Mouse (Mus musculus): ENCODE data around the gene Cd1d1. TPM values are rescaled to one million over a fixed set of nuclear protein-coding genes. Genes with fewer than 3 reads are reported as not detected.
"Not testable (repeated sequence)": the region's sequence is repeated elsewhere in the genome, so short reads cannot be mapped to it uniquely, and the experiment has no call there.

Gene Cd1d1
- 14.4 to 31.8 TPM (median 31.4 TPM) in 3 replicates for total RNA-seq (2017)

DNA sequence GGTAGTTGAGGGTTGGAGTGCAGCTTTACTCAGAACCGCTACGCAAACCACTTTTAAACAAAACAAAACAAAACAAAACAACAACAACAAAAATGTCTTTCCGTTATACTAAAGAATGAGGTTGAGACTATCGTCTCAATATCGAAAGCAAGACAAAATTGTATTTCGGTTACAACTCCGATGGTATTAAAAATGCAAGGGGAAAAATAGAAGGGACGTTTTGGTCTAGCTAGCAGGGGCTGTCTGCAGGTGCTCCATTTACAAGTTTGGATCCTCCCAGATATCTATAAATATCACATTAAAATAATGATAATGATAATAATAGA is at the start of gene Cd1d1:
Gene Cd1d1, minus strand, starts transcription at position 27 of the 326 bp plus-strand sequence.
- no peak for ATAC-seq (replicated peaks; ENCODE audit: insufficient number of reproducible peaks, low FRiP score, low TSS enrichment, poor library complexity, severe bottlenecking)

DNA sequence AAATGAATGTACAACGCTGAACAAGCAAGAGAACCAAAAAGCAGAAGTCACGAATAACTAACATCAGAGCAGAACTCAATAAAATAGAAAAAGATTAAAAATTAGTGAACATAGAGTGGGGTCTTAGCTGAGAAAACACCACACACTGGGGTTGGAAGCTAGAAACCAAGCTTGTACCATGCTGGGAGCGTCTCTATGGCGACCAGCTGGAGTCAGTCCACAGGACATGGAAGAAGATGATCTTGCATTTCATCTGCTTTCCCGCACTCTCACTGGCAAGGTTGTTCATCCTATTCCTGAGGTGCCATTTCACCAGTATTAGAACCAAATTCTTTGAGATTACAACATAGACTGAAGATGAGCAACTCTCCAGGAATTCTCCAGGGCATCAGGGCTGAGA is 48.6 kb upstream of the Cd1d1 start:
- no peak for ATAC-seq (replicated peaks; ENCODE audit: insufficient number of reproducible peaks, low FRiP score, low TSS enrichment, poor library complexity, severe bottlenecking)

DNA sequence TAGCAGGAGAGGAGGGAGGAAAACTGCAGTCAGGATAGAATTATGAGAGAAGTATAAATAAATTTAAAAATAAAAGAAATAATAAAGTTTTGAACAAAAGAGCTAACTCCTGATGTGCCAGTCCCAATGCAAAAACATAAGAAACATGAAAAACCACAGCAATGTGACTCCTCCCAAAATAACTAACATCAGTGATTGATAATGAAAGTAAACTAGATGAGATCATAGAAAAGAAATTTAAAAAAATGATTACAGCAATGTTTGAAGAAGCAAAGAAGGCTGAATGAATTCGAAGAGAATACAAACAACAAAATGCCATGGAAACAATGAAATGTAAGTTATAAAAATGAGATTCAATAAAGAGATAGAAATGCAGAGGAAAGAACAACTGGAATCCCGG is 42.5 kb upstream of the Cd1d1 start:
- no peak for ATAC-seq (replicated peaks; ENCODE audit: insufficient number of reproducible peaks, low FRiP score, low TSS enrichment, poor library complexity, severe bottlenecking)

DNA sequence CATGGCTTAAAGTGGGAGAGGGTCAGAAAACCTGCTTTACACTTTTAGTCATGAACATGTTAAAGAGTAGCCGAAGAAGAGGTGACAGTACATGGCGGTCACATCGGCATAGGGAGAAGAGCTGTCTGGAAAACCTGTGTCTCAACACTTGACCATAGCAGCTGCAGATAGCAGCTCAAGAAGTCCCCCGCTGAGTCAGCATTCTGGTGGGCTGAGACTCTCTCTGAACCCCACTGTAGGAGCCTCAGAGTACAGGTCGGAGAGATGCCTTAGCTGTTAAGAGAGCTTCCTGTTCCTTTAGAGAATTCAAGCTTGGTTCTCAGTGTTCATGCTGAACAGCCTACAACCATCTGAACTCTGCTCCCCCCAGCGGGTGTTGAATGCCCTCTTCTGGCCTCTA is 39.3 kb upstream of the Cd1d1 start:
- ATAC-seq (replicated peaks; ENCODE audit: insufficient number of reproducible peaks, low FRiP score, low TSS enrichment, poor library complexity, severe bottlenecking) = no peak

DNA sequence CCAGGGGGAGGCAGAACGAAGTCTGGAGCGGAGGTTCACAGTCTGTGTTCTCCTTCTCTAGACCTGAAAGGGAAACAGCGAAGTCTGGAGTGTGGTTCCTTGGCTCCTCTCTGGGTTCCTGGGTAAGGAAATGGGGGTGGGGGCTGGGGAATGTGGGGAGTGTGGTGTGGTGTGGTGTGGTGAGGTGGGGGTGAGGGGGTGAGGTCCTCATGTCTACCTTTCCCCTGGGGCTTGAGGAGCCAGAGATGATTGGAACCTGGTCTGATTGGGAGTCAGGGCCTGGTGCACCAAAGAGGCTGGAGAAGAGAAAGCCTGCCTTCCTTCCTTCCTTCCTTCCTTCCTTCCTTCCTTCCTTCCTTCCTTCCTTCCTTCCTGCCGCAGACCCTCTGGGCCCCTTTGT is 34.8 kb upstream of the Cd1d1 start:
- no peak for ATAC-seq (replicated peaks; ENCODE audit: insufficient number of reproducible peaks, low FRiP score, low TSS enrichment, poor library complexity, severe bottlenecking)

DNA sequence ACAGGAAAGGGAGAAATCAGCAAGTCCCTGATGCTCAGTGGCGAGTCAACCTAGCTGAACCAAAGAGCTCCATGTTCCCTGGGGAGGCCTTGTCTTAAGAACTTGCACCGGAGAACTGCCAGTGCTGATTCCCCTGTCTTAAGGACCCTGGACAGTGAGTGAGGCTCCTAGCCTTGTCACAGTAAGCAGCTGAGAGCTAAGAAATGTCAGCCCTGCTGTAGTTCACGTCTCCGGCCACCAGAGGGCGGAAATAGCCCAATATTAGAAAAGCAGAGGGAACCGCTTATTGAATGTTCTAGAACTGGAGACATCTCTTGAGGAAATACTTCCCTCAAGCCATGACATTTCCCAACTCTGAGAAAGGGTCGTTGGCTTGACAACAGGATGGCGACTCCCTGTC is 34.1 kb upstream of the Cd1d1 start:
- peak; percentile 74 for ATAC-seq (replicated peaks; ENCODE audit: insufficient number of reproducible peaks, low FRiP score, low TSS enrichment, poor library complexity, severe bottlenecking)

DNA sequence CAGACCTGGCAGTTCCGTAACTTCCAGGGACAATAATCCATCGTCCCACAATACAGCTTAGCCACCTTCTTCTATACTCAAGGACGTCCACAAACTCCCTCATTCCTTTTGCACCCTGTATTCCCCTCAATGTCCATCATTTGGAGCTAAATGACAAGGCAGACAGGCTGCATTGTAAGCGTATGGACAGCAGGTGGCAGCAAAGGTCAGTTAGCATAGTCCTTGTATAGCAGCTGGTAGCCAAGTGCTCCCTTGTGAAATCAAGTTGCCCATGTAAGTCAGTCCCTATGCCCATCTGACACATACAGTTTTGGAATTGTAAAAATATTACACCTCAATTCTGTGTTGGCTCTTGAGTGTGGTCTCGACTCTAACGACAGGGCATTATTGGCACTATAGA is 31.6 kb upstream of the Cd1d1 start:
- ATAC-seq (replicated peaks; ENCODE audit: insufficient number of reproducible peaks, low FRiP score, low TSS enrichment, poor library complexity, severe bottlenecking) = 0 out of 2 replicates have a peak, but pooled peaks have one; percentile 65

DNA sequence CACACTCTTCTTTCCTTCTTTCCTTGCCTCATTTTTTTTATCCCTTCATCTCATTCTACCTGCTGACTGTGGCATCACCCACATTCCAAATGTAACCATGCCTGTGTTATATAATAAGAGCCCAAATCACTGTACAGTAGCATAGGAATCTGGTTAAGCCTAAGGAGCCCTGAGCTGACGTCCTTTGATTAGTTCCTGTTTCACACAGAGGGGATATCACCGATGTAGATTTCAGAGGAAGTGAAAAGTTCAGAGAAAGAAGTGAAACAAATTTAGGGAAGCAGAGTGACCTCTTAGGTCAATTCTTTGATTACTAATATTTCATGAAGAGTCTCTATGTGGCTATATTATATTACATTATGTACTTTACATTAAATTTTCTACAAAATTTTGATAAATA is 18.5 kb upstream of the Cd1d1 start:
- peak; percentile 90 for ATAC-seq (replicated peaks; ENCODE audit: insufficient number of reproducible peaks, low FRiP score, low TSS enrichment, poor library complexity, severe bottlenecking)

DNA sequence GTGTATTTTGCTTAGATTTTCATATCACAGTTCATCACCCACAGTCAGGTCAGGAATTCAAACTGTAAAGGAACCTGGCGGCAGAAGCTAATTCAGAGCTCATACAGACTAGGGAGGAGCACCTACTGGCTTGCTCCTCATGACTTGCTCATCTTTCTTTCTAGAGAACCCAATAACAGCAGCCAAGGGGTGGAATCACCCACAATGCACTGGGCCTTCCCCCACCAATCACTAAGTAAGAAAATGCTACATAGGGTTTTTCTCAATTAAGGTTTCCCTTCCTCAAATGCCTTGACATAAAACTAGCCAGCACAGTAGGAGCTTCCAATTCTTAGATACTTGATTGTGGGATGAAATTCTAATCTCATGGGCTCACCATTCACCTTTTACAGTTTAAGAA is 17.8 kb upstream of the Cd1d1 start:
- peak; percentile 77 for ATAC-seq (replicated peaks; ENCODE audit: insufficient number of reproducible peaks, low FRiP score, low TSS enrichment, poor library complexity, severe bottlenecking)

DNA sequence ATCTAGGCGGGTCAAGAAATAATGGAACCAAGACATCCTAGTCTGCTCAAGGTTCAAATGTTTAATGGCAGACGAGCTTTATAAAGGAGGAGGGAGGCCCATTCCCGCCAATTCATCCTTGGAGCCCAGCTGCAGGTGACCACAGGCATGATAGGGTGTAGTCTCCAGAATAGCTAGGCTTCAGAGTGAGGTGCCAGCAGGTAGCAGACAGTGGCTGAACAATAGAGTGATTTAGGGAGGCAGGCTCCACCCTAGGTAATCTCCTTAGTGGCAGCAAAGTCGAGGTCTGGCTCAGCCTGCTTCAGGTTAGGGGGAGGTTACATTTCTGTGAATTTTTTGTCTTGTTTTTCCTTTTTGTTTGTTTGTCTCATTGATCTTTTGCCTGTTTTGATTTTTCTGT is 16.7 kb upstream of the Cd1d1 start:
- ATAC-seq (replicated peaks; ENCODE audit: insufficient number of reproducible peaks, low FRiP score, low TSS enrichment, poor library complexity, severe bottlenecking) = no peak

DNA sequence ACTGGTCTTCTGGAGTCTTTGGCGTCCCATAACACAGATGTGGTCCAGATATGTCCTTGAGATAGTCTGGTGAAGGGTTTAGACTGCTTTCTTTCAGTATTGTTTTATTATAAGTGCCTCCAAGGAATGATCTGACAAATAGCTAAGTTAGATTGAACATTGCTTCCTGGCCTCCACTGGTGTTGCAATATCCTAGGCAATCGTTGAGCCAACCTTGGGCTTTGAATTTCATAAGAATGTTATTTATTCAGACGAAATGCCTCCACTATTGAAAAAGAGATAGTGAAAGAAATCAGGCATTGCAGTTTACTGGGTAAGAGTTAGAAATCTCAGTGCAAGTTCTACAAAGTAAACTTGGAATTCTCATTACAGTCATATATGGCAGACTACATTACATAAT is 13.2 kb upstream of the Cd1d1 start:
- ATAC-seq (replicated peaks; ENCODE audit: insufficient number of reproducible peaks, low FRiP score, low TSS enrichment, poor library complexity, severe bottlenecking) = not testable (repeated sequence)

DNA sequence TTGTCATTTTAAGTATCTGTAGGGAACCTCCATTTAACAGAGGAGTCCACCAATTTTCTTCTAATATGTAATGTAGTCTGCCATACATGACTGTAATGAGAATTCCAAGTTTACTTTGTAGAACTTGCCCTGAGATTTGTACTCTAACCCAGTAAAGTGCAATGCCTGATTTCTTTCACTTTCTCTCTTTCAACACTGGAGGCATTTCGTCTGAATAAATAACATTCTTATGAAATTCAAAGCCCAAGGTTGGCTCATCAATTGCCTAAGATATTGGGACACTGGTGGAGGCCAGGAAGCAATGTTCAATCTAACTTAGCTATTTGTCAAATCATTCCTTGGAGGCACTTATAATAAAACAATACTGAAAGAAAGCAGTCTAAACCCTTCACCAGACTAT is 9.0 kb upstream of the Cd1d1 start:
- ATAC-seq (replicated peaks; ENCODE audit: insufficient number of reproducible peaks, low FRiP score, low TSS enrichment, poor library complexity, severe bottlenecking) = not testable (repeated sequence)

DNA sequence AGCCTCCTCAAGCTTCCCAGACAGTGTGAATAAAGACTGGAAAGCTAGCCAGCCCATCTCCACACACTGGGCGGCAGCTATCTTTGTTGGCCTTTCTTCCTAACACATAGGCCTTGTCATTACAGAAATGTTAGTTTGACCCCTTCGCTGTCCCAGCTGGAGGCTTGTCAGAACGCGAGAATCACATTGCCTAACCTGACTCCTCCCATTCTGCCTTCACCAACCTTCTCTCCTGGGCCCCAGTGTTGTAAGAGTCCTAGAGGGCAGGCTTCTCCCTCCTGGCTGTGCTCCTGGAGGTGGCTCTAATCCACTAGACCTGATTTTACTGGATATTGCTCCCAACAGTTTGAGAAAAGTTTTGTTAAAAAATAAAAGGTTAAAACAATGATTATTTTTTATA is 1.4 kb upstream of the Cd1d1 start:
- no peak for ATAC-seq (replicated peaks; ENCODE audit: insufficient number of reproducible peaks, low FRiP score, low TSS enrichment, poor library complexity, severe bottlenecking)

DNA sequence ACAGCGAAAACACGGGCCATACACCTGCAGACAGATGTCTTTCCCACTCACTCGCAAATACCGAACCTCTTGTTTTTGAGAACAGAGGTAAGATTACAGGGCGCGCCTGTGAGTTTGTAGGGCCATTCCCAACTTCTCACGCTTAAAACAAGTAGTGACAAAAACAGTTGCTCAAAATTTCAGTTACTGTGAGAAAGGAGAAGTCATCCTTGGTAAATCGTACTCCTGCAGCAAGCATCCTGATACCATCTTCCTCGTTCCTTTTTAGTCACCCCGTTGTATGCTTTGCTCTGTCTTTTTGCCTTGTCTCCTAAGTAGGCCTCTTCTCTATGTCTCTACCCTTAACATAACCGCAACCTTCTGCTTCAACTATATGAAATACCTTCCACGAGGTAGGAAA is 810 bp upstream of the Cd1d1 start:
- no peak for ATAC-seq (replicated peaks; ENCODE audit: insufficient number of reproducible peaks, low FRiP score, low TSS enrichment, poor library complexity, severe bottlenecking)

DNA sequence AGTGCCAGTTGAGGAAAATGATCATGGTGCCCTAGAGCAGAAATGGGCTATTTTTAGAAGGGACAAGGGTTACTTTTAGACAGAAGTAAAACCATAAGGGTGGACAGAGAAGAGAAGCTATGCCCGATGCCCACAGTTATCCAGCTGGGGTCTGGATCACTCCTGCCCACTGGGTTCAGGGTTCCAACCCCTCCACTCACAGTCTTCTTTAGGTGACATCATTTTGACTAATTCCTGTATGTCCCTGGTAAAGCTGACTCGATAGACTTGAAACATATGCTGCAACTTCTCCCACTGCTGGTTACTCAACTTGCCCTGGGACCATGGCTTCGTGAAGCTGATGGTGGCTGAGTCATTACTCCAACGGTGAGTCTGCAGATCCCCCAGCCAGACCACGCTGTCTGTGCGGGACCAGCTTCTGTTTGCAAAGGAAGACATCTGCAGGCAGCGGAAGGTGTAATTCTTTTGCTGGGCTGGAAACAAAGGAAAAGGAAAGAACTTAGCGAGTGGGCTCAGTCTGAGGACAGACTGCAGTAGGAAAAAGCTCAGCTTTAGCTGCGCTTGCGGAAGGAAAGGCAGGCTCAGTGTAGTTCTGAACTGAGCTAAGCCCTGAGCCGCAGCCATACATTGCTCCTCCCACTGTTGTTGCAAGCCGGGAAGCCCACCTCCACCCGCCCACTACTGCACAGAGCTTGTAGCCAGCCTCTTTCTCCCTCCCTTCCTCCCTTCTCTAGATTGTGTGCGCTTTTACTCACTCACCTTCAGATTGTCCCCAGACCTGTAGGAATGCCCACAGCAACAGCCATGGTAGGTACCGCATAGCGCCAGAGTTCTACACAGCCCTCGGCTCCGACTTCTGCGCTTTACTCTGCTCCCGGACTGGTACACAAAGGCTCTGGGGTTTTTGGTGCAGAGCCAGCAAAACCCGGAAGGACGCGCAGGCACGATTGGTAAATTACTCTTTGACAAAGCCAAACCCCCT is 517 bp downstream of the Cd1d1 start:
- peak; percentile 59 for ATAC-seq (replicated peaks; ENCODE audit: insufficient number of reproducible peaks, low FRiP score, low TSS enrichment, poor library complexity, severe bottlenecking)

DNA sequence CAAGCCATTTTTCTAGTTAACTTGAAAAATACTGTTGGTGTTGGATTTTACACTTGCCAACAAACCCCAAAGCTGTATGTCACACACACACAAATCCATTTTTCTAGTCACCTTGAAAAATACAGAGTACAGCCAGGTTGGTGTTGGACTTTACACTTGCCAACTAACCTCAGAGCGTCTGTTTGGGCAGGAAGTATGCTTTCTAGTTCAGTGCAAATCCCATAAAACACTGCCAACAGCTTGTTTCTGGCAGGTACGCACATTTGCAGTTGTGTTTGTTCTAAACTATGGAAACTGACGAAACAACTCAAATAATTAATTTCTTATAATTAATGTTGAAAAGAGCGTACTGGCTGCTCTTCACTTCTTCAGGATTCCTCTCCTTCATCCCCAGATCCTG is 3.1 kb downstream of the Cd1d1 start:
- no peak for ATAC-seq (replicated peaks; ENCODE audit: insufficient number of reproducible peaks, low FRiP score, low TSS enrichment, poor library complexity, severe bottlenecking)

DNA sequence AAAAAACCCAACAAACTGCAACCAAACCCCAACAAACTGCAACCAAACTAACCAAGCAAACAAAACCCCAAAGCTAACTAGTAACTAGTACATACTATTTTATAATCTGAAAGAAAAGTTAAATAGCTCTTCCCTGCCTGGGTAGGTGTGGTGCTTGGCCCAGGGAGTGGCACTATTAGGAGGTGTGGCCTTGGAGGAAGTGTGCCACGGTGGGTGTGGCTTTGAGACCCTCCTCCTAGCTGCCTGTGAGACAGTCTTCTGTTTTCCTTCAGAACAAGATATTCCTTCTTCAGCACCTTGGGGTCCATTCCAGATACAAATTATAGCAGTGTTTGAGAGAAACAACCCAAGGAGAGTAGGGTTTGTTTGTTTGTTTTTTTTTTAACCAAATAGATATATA is 3.9 kb downstream of the Cd1d1 start:
- no peak for ATAC-seq (replicated peaks; ENCODE audit: insufficient number of reproducible peaks, low FRiP score, low TSS enrichment, poor library complexity, severe bottlenecking)

DNA sequence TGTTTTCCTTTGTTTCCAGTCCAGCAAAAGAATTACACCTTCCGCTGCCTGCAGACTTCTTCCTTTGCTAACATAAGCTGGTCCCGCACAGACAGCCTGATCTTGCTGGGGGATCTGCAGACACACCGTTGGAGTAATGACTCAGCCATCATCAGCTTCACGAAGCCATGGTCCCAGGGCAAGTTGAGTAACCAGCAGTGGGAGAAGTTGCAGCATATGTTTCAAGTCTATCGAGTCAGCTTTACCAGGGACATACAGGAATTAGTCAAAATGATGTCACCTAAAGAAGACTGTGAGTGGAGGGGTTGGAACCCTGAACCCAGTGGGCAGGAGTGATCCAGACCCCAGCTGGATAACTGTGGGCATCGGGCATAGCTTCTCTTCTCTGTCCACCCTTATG is 12.3 kb downstream of the Cd1d1 start:
- ATAC-seq (replicated peaks; ENCODE audit: insufficient number of reproducible peaks, low FRiP score, low TSS enrichment, poor library complexity, severe bottlenecking) = peak; percentile 43; the same call in 1 of the 2 replicates

DNA sequence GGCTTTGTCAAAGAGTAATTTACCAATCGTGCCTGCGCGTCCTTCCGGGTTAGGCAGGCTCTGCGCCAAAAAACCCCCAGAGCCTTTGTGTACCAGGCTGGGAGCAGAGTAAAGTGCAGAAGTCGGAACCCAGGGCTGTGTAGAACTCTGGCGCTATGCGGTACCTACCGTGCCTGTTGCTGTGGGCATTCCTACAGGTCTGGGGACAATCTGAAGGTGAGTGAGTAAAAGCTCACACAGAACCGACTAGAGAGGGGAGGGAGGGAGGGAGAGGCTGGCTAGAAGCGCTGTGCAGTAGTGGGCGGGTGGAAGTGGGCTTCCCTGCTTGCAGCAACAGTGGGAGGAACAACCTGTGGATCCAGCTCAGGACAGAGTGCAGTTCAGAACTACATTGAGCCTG is 12.8 kb downstream of the Cd1d1 start:
- ATAC-seq (replicated peaks; ENCODE audit: insufficient number of reproducible peaks, low FRiP score, low TSS enrichment, poor library complexity, severe bottlenecking) = no peak

DNA sequence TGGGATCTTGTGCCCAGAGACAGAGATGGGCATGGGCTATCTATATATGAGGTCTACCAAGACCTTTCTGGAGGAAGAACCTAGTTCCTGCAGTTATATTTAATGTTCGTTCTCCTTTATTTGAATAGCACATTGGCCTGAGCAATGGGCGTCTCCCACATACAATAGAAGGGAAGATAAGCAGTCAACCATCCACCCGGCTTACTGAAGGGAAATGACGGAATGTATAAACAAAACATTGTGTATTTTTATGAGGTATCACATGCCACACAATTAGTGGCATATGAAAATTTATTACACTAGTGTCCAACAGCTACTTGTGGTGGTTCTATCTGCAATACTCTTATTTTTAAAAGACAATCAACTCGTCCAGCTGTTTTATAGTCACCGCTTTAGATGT is 15.9 kb downstream of the Cd1d1 start:
- ATAC-seq (replicated peaks; ENCODE audit: insufficient number of reproducible peaks, low FRiP score, low TSS enrichment, poor library complexity, severe bottlenecking) = no peak

DNA sequence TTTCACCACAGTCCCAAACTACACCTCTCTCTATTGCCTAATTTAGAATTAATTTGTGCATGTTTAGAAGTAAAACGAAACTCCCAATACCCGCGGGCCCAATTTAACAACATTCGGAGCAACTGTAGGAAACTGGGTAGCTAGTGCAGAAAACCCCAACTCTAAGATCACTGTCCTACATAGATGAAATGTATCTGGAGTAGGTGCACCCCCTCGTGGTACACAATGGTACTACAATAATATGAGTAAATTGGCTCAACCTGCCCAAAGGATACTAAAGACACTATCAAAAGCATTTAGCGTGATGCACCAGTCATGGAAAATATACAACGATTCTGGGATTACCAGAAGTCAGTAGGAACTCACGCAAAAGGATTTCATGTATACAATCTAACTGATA is 22.7 kb downstream of the Cd1d1 start:
- ATAC-seq (replicated peaks; ENCODE audit: insufficient number of reproducible peaks, low FRiP score, low TSS enrichment, poor library complexity, severe bottlenecking) = peak; percentile 56; the same call in 1 of the 2 replicates

Measured in monocyte, adult 5-6 weeks (primary cell).